Mouse (Mus musculus) cerebral cortex, adult 2 months (tissue): Measurements from ENCODE around the gene Rrm1.

Experiments
- WGBS: fragments of 180-500 bp; shearing (Covaris S2); methylation state at CpG from one replicate; pipeline ENCODE4 v1.1.7; 2018; 5-methylcytosine and 5-hydroxymethylcytosine counted together

Gene Rrm1

DNA sequence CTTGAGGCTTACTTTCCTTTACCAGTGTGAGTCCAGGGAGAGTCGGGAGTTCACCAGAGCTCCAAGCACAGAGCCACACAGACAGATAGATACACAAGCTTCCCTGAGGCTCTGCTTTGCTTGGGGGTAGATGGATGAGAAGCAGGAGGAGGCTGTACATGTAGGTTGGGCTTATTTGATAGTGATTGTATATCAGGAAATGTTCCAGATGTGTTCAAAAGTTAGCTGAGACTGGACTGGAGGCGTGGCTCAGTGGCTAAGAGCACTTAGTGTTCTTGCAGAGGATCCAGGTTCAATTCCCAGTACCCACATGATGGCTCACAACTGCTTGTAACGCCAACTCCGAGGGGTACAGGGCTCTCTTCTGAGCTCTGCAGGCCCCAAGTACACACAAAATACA, 36.9 kb downstream of the Rrm1 start:
- 95% methylated on average over 4 of the region's 4 CpGs for WGBS

DNA sequence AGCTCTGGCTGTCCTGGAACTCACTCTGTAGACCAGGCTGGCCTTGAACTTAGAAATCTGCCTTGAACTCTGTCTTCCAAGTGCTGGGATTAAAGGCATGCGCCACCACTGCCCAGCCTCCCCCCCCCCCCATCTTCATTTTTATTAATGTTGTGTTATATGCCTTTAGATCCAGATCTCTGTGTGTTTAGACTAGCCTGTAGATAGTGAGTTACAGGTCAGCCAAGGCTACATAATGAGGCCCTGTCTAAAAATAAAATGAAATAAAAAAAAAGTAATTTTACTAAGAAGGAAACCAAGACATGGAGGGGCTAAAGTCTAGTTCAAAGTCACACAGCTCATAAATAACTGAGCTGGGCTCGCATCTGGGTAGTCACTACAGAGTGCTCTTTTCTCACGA, 37.4 kb downstream of the Rrm1 start:
- WGBS: 91% methylated on average over 3 of the region's 3 CpGs

- WGBS: 58% methylated on average over 5 of the region's 5 CpGs
Measured at GRCm38 (mm10) chr7:102479368-102480078, 38.0 kb downstream of the Rrm1 start.

- WGBS: 89% methylated on average over 4 of the region's 4 CpGs
Measured at GRCm38 (mm10) chr7:102480821-102481220, 39.3 kb downstream of the Rrm1 start.

DNA sequence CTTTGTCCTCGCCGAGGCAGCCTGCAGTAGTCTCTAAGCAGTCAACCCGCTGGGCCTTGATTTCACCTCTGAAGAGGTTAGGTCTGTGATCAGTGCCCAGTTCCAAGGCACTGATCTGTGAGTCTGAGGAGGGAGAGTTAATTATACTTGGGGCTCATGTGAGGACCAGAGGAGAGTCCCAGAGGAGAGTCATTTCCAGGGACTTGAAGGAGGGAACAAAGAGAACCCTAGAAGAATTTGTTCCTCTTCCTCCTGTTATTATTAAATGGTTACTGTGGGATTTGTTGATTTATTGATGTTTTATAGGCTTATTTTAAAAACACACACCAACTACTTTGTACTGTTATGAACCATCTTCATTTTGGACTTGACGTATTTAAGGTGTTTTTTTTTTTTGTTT, 40.1 kb downstream of the Rrm1 start, which contains the start of gene Olfr543:
Gene Olfr543 (minus strand): TSS at position 101 of the 400 bp plus-strand sequence.
- WGBS: 96% methylated on average over 4 of the region's 4 CpGs

GRCm38 (mm10) chr7:102483665-102484064, 42.2 kb downstream of the Rrm1 start:
- 76% methylated on average over 2 of the region's 2 CpGs for WGBS

GRCm38 (mm10) chr7:102484766-102485165, 43.3 kb downstream of the Rrm1 start:
- WGBS: 84% methylated on average over 8 of the region's 8 CpGs

- WGBS: 93% methylated on average over 1 of the region's 1 CpGs
Measured at GRCm38 (mm10) chr7:102486105-102486504, 44.6 kb downstream of the Rrm1 start.

- 43% methylated on average over 1 of the region's 1 CpGs for WGBS
Measured at GRCm38 (mm10) chr7:102488161-102488560, 46.7 kb downstream of the Rrm1 start, which contains the start of gene Olfr544. Gene Olfr544 (minus strand): TSS chr7:102488313.

DNA sequence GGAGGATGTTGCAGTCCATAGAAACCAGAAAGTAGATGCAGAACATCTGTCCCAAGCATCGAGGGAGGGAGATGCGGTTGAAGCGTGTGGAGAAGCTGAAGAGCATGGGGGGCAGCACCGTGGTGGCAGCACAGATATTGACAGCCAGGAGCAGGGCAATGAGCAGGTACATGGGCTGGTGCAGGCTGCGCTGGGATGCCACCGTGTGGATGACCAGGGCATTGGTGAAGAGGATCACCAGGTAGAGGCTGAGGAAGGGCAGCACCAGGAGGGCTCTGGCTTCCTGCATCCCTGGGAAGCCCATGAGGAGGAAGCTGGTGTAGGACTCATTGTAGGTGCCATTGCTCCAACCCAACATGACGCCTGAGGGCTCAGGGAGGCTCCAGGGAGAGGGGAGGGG, 52.9 kb downstream of the Rrm1 start:
- WGBS: 64% methylated on average over 7 of the region's 7 CpGs

DNA sequence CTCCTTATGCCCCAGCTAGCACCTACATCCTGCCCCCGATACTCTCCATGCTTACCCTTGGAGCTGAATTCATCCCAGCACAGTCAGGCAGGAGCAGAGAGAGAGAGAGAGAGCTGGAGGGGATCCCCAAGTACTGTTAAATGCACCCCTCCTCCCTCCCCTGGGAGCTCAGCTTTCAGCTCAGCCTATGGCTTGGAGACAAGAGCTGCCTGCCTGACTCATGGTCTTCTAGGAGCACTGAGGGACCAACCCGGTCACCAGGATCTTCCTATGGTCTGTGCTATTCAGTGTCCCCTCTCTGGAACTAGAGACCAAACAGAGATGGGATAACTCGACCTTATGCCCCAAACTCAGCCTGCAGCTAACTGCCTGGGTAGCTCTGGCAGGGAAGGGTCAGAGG, 58.0 kb downstream of the Rrm1 start, which contains the start of gene Olfr545:
Gene Olfr545 (minus strand): TSS at position 101 of the 400 bp plus-strand sequence.
- WGBS: 75% methylated on average over 3 of the region's 3 CpGs

DNA sequence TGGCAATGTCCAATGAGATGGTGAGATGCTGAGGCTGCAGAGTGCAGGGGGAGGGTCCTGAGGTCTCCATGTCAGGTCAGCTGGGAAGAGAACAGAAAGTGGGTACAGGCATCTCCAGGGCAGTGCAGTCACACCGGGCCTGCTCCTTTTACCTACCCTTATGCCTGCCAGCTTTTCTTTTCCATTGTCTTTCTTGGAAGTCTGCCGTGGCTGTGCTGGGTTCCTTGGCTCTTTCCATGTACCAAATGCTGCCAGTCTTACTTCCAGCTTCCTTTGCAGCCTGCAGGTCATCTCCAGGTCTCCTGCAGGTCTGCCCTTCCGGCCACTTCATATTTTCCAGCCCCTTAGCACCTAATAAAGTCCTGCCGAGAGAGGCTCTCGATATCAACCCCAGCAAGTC, 60.5 kb downstream of the Rrm1 start:
- 79% methylated on average over 5 of the region's 5 CpGs for WGBS

GRCm38 (mm10) chr7:102506848-102507247, 65.4 kb downstream of the Rrm1 start:
- WGBS: 44% methylated on average over 3 of the region's 3 CpGs

DNA sequence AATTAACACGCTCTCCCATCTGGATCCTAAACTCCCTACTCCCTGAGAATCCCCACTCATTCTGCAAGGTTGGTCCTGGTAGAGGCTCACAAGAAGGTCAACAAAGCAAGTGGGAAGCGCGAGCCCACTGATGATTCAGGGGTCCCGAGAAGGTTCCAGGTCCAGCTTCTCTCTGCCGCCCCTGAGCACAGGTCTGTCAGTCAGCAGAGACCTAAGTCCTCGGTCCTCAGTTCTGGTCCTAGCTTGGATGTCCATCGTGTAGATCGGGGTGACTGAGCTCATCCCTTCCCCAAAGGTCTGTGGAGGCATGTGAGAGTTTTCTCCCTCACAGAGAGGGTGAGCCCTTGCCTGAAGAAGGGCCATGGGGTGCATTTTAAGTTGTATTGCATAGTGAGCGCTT, 66.6 kb downstream of the Rrm1 start:
- 91% methylated on average over 9 of the region's 9 CpGs for WGBS

GRCm38 (mm10) chr7:102508666-102509065, 67.2 kb downstream of the Rrm1 start:
- WGBS: 90% methylated on average over 6 of the region's 6 CpGs

- 76% methylated on average over 7 of the region's 7 CpGs for WGBS
Measured at GRCm38 (mm10) chr7:102509726-102510125, 68.2 kb downstream of the Rrm1 start.

- WGBS: 91% methylated on average over 10 of the region's 10 CpGs
Measured at GRCm38 (mm10) chr7:102511927-102512326, 70.4 kb downstream of the Rrm1 start.

- WGBS: 1% methylated on average over 54 of the region's 54 CpGs
Measured at GRCm38 (mm10) chr7:102512814-102513435, 71.4 kb downstream of the Rrm1 start.

- WGBS: 74% methylated on average over 4 of the region's 4 CpGs
Measured at GRCm38 (mm10) chr7:102514144-102514543, 72.6 kb downstream of the Rrm1 start.

DNA sequence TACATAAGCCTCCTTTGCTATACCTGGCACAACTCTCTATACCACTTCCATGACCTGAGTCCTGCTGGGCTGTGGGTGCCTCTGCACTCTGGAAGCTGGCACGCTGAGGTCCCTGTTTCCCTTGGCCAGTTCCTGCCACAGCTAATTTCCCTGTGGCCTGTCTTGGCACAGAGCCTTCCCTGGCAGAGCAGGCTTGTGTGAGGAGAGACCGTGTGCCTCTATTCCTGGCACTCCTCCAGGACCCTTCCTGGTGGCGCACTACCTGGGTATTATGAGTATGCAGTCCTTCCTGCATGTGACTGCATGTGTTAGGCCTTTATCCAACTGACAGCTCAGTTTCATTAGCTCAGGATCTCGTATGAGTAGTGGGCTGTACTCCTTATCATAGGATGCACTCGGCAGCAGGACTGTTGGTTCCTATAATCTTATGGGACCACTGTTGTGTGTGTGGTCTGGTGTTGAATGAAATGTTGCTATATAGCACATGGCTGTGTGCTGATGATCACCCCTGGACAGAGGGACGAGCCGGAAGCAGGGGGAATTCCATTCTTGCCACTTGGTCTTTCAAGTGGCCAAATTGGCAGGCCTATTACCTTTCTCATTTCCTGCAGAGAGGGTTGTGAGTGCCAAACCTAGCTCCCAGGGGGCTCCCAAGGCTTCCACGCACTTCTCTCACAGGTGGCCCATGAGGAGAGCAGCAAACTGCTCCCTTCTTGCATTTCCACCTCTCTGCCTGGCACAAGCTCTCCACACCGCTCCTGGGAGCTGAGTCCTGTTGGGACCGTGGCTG, 75.0 kb downstream of the Rrm1 start:
- 52% methylated on average over 10 of the region's 10 CpGs for WGBS

DNA sequence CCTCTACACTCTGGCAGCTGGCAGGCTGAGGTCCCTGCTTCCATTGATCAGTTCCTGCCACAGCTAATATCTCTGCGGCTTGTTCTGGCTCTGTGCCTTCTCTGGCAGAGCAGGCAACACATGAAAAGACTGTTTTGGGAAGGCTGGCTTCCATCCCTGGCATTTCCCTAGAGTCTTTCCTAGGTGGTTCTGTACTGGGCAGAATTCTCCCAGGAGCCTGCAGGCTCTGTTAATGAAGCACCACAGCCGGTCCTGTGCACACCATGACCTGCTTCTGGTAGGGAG, 75.5 kb downstream of the Rrm1 start:
- 24% methylated on average over 2 of the region's 2 CpGs for WGBS
